Mouse (Mus musculus): ENCODE data around the gene St6gal1.

Gene St6gal1

GRCm38 (mm10) chr16:23337317-23337716, 112.8 kb downstream of the St6gal1 start:
- peak; percentile 11 for DNase-seq (ENCODE audit: low read depth)

DNA sequence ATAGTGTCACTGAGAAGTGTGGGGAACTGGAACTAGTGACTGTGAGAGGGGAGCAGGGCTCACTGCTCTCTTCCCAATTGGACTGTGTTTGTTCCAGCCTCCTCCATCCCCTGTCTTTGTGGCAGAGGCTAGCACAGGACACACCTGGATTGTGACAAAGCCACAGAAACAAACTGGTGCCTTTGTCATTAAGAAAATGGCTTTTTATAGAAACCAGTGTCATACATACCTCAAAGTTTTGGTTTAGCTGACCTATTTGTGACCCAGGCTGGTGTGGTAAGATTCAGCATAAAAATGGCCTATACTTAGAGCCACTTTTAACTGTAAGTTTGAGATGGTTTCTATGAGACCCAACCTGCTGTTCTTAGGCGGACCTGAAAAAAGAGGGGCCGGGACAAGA, 116.7 kb downstream of the St6gal1 start:
- DNase-seq (ENCODE audit: low read depth) = no peak

- peak; percentile 15 for DNase-seq (ENCODE audit: low read depth)
Observed at GRCm38 (mm10) chr16:23350802-23351201, 126.3 kb downstream of the St6gal1 start.

DNA sequence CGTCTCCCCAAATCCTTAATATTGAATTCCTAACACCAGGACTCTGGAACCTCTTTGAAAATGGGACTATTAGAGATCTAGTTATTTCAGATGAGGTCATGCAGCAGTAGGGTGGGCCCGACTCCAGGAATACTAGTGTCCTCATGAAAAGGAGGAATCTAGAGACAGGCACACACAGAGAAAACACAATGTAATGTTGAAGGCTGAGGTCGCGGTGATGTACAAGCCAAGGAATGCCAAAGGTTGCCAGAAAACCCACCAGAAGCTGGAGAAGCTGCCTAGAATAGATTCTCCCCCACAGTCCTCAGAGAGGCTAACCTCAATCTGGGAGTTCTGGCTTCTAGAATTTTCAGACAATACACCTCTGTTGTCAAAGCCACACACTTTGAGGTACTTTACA, 136.5 kb downstream of the St6gal1 start:
- DNase-seq (ENCODE audit: low read depth) = peak; percentile 49

DNA sequence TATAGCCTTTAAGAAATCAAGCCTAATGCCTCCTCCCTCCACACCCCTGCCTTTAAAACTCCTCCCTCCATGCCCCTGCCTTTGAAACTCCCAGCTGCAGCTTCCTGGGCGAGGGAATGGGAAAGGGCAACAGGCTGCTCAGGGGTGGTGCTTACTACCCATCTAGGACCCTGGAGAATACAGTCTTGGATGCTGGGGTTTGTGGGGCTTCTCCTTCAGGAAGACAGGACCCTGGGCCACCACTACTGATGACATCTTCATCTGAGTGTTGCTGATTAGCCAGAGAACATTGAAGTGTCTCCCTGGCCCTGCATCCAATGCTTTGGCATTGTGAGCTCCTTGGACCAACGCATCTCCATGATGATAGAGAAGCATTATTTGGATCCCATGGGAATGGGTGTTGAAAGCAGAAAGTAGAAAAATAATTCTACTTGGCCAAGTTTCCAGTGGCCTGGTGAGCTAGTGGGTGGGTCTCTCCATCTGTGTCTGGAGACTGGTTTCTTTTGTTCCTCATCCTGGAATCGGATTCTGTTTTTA, 137.0 kb downstream of the St6gal1 start:
- peak; percentile 56 for DNase-seq (ENCODE audit: low read depth)

DNA sequence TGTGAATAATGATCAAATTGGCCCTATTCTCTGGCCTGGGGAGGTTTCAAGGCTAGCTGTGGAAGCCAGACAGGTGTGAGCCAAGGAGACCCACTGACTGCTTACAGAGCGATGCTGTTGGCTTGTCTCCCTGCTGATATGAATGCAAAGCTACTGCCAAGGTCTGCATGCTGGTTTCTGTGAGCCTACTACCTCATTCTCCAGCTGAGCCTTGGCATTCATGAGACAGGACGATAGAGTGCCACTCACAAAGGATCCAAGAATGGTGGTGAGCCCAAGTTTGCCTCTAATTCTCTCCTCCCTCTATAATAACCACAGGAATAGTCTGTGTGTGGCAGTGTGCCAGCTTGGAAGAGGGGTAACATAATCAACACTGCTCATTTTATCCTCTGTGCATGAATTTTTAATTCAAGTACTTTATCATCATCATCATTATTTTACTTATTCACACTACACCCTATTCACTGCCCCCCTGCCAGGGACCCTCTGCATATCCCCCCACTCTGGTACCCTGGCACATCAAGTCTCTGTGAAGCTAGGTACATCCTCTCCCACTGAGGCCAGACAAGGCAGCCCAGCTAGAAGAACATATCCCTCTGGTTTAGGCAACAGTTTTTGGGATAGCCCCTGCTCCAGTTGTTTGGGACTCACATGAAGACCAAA, 139.9 kb downstream of the St6gal1 start:
- no peak for DNase-seq (ENCODE audit: low read depth)

DNA sequence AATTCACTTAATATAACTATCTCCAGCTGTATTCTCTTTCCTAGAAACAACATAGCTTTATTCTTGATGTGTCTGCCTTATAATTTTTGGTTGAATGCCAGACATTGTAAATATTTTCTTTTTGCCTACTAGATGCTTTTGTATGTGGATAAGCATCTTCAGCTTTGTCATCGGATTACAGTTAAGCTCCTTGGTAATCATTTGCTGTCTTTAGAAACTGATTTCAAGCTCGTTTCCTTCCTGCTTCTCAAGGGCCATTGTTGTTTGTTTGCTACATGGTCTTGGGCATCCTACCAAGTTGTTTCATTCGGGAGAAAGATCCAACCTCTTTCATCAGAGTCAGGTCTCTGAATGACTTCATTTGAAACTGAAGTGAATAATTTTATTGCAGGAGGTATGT, 144.6 kb downstream of the St6gal1 start:
- DNase-seq (ENCODE audit: low read depth) = peak; percentile 26

GRCm38 (mm10) chr16:23370724-23371123, 146.2 kb downstream of the St6gal1 start:
- no peak for DNase-seq (ENCODE audit: low read depth)

- DNase-seq (ENCODE audit: low read depth) = no peak
Observed at GRCm38 (mm10) chr16:23372340-23372739, 147.8 kb downstream of the St6gal1 start.

GRCm38 (mm10) chr16:23374068-23374467, 149.5 kb downstream of the St6gal1 start:
- DNase-seq (ENCODE audit: low read depth) = no peak

DNA sequence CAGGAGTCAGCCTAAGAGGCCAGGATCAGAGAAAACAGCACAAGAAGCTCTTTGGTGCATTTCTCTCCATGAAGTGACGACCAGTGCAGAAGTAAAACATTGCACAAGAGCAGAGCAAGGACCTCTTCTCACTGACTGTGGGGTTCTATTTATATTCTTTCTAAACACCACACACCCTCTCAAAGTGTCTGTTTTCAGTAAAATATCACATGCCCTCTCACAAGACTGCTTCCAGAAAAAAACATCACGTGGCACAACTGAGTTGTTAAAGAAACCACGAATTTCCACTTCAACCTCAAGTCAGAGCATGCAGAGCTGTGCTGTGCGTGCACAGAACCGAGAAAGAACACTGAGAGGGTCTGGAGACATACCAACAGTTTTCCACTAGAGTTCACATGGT, 150.4 kb downstream of the St6gal1 start:
- peak; percentile 66 for DNase-seq (ENCODE audit: low read depth)

DNA sequence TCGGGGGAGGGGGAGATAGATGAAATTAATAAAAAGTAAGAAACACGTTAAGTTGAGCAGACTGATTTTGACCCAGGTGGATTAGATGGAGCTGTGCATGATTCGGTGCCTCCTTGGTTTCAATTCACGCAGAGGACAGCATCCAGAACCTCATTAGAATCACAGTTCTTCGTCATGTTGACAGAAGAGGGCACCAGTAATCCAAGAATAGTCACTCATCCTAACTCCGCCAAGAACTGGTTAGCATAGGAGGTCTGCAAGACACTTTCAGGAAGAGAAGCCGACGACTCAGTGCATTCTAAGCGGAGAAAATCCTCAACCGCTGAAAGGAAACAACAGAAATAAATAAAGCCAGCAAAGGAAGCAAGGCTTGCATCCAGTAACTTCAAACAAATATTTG, 151.6 kb downstream of the St6gal1 start:
- DNase-seq (ENCODE audit: low read depth) = peak; percentile 66

- no peak for DNase-seq (ENCODE audit: low read depth)
Observed at GRCm38 (mm10) chr16:23379536-23380230, 155.1 kb downstream of the St6gal1 start.

- no peak for DNase-seq (ENCODE audit: low read depth)
Observed at GRCm38 (mm10) chr16:23384304-23384703, 159.8 kb downstream of the St6gal1 start.

DNA sequence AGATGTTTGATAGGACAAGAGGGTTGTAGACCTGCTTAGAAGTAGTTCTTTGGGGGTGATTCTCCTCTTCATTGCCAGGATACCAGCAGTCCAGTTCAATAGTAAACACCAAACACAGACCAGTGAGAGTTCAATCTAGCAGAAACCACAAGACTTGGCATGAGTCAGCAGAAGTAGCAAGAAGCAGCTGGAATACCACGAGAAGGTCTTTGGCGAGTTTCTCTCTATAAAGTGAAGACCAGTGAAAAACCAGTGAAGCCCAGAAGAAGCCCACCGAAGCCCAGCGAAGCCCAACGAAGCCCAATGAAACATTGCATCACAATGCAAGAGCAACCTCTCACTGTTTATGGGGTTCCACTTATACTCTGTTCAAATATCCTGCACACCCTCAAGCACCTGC, 173.4 kb downstream of the St6gal1 start:
- peak; percentile 55 for DNase-seq (ENCODE audit: low read depth)

GRCm38 (mm10) chr16:23401463-23401862, 176.9 kb downstream of the St6gal1 start:
- no peak for DNase-seq (ENCODE audit: low read depth)

- no peak for DNase-seq (ENCODE audit: low read depth)
Observed at GRCm38 (mm10) chr16:23401959-23402358, 177.4 kb downstream of the St6gal1 start.

- DNase-seq (ENCODE audit: low read depth) = peak; percentile 94
Observed at GRCm38 (mm10) chr16:23403008-23403755, 178.6 kb downstream of the St6gal1 start.

Data from NIH3T3 (cell line).